Mouse (Mus musculus) layer of hippocampus, adult 18-20 months (tissue): ENCODE results near the gene Ddo. TPM values are rescaled to one million over a fixed set of nuclear protein-coding genes. Genes with fewer than 3 reads are reported as not detected.

Experiments used
- DNase-seq, 2 experiments: peaks; one replicate each; pipeline ENCODE4 v3.0.0; 2022; ENCODE audit warnings: low spot score in 2 of 2
- total RNA-seq, 2 experiments: library from RNA; stranded (reverse); gene quantifications; 2 replicates each; pipeline ENCODE4 v1.2.3; 2021

The Ddo gene
- total RNA-seq, 2 experiments from 2014 or later = 18.8 to 19.4 TPM

DNA sequence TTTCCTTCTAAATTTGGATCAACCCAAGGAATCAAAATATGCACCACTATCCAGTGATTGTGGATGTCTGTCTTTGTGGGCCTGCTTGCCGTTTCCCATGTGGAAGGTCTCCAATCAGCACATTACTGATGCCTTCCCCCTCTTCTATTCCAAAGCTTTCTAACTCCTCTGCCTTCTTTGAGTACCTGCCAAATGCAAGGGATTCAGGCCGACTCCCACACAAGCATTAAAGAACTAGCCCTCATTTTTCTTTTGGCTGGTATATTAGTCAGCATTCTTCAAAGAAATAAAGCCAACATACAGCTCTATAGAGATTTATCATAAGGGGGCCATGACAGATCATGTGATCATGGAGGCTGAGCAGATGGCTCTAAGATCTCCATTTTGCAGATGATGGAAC lies 21.9 kb downstream of the Ddo start:
- DNase-seq = no peak

GRCm38 (mm10) chr10:40665270-40665669 lies 35.5 kb downstream of the Ddo start:
- DNase-seq = no peak

- DNase-seq = no peak
Measured at GRCm38 (mm10) chr10:40666943-40667342, 37.1 kb downstream of the Ddo start.

GRCm38 (mm10) chr10:40668640-40669039 lies 38.8 kb downstream of the Ddo start:
- no peak for DNase-seq

DNA sequence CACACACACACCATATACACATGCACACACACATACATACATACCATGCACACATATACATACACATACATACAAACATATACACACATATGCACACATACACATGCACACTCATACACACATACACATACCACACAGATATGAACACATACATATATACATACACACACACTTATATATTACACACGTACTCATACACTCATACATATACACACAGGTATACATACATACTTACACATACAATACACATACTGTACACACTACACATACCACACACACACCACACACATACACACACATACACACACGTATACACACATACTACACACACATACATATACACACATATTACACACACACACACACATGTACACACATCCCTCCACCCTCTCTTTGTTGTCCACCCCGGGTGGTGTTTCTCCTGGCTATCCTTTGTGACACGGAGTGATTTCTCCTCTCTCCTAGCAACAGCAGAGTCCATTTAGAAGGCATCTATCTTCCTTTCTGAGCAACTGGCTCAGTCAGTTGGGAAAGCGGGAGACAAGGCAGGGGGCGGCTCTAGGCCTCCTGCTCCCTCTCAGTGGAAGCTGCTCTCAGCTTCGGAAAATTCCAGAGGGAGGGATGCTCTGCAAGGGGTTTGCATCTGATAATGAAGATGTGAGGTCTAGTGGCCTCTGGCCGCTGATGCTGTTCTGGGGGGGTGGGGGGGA lies 42.9 kb downstream of the Ddo start:
- DNase-seq = peak in 1 of 2 experiments; percentile 34

DNA sequence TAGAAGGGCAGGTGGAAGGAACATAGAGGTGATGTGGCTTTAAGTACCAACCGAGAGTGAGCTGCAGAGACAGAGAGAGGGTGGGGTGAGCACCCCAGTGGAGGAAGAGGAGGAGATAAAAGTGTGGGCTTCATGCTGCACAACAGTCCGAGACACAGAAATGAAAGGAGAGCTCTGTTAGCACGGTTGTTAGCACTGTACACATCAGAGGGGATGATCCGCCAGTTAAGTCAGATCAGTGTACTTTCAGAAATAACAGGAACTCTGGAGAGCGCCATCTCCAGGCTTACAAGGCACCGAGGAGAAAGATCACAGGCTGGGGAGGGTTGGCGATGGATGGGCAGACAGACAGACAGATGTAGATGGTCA lies 43.5 kb downstream of the Ddo start:
- DNase-seq = no peak

- no peak for DNase-seq
Measured at GRCm38 (mm10) chr10:40674151-40674550, 44.3 kb downstream of the Ddo start.

- no peak for DNase-seq
Measured at GRCm38 (mm10) chr10:40675921-40676320, 46.1 kb downstream of the Ddo start.

DNA sequence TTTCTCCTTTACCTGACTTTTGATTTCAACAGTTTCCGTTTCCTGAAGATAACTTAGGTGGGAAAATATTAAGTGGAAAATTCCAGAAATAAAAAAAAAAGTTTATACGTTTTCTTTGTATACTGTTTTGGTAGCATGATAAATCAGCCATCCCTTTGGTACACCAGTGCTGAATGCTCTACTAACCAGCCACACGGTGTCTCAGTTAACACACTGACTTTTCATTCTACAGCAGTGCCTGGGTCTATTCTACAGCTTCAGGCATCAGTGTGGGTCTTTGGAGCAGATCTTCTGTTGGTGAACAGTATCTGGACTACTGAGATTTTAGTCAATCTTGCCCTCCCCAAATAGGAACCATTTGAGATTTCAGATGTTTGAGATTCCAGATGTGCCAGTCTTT lies 48.7 kb downstream of the Ddo start:
- DNase-seq = no peak

- peak; percentile 83 to 89 for DNase-seq
Measured at GRCm38 (mm10) chr10:40682470-40682869, 52.7 kb downstream of the Ddo start.

DNA sequence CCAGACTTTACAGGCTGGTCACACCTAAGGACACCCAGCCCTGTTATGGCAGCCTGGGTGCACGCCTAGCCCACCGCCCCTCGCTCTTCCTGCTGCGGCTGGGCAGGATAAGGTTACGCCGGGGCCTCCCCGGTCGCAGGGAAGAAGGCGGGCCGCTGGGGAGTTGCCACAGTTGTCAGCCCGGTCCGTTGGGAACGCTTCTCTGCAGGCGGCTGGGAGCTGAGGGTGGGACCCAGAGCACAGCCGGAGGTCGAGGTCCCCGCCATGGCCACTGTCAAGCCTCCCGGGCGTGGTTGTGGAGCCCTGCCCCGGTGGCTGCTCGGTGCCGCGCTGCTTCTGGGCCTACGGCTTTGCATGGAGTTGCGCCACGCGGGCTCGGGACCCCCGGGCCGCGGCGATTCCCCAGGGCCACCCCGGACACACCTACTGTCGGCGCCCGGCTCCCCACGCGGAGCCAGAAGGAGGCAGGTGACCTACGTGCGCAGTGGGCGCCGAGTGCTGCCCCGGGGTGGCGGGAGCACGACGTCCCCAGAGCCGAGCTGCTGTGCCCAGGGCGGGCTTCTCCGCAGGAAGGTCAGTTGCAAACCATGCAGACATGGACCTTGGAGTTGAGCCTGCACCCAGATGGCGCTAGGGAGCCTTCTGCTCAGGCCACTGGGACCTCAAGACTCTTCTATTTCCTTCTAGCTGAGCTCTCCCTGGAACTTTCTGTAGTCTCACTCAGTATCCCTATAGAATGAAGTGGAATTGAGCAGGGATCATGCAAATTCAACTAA lies 53.5 kb downstream of the Ddo start, which contains the start of gene Mettl24:
Mettl24 (plus strand) TSS at position 191 of the 776 bp plus-strand sequence.
- DNase-seq = peak; percentile 37 to 71

- no peak for DNase-seq
Measured at GRCm38 (mm10) chr10:40683868-40684253, 54.0 kb downstream of the Ddo start.

DNA sequence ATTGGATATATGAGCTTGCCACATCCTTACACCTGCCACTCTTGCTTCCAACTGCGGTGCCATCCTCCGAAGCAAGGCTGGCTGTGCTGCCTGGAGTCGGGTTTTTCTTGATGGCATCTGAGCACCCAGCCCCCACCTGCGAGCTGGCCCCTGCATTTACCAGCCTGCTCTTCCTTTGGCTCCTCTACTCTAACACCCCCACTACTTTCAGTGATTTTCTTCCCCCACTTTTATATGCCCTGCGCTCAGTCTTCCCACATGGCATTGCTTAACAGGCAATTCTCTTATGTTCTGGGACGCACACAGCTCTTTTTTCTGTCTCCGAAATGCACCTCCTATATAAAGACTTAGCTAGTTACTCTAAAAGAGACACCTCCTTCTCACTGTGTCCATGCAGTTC lies 54.5 kb downstream of the Ddo start:
- peak; percentile 30 to 71 for DNase-seq

DNA sequence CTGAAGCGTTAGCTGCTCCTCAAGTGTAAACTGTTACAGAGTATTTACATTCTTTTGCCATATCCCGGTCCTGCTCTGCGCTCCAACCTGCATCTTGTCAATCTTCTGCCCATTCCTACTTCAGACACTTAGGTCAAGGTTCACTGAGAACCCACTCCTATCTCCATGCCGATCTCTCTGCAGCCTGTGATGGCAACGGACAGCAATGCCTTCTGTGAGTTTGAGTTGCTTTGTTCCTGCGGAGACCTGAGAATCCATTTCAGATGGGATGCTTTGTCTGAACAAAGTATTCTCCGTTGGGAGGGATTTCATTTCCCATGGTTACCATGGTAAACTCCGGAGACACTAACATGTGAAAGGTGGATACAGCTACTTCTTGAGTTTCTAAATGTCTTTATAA lies 55.8 kb downstream of the Ddo start:
- no peak for DNase-seq

DNA sequence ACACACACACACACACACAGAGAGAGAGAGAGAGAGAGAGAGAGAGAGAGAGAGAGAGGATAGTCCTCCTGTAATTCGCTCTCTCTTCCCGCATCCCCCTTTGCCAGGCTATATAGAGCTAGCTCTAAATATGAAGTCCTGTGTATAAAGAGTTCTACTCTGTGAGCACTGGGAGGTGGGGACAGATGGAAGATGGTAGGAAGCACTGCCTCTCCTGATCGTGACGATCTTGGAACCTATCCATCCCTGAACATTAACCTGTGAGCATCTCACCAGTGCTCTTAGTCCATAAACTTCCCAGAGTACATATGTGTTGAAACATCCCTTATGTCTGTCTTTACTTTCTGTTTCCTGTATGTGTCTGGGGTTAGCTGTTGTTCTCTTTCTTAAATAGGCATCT lies 57.2 kb downstream of the Ddo start:
- DNase-seq = peak in 1 of 2 experiments; percentile 39

GRCm38 (mm10) chr10:40687407-40687806 lies 57.6 kb downstream of the Ddo start:
- peak in 1 of 2 experiments; percentile 43 for DNase-seq

DNA sequence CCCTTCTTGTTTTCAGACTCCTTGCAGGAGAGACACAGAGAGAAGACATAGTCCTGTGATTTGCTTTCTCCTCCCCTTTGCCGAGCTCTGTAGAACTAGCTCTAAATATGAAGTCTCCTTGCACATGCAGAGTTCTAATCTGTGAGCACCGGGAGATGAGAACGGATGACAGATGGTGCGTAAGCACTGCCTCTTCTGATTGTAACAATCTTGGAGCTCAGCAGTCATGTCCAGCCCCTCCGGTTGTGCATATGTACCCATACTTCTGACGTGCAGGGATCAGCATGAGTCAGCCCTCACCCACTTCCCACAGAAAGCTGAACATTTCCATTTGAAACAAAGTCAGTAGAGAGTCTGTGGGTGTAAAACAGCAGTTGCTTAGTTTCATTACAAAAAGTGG lies 58.5 kb downstream of the Ddo start:
- DNase-seq = peak; percentile 83 to 93

- no peak for DNase-seq
Measured at GRCm38 (mm10) chr10:40688873-40689272, 59.1 kb downstream of the Ddo start.

DNA sequence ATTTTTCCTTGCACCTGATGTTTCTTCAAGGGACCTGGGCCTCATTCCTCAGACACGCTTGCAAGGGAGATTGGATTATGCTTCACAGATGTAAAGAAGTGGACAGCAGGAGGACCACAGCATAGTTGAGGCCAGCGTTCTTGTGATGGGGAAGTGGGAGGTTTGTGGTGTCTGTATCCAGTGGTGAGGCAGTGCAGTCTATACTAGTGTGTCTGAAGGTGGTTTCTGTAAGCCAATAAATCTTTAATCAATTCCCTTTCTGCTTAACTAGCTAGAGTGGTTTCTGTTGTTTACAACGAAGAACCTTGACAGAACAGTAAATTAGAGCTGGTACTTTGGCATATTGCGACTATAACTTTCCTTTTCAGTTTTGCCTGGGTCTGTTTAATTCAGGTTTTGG lies 68.8 kb downstream of the Ddo start:
- DNase-seq = no peak

GRCm38 (mm10) chr10:40711127-40711526 lies 81.3 kb downstream of the Ddo start:
- DNase-seq = no peak

DNA sequence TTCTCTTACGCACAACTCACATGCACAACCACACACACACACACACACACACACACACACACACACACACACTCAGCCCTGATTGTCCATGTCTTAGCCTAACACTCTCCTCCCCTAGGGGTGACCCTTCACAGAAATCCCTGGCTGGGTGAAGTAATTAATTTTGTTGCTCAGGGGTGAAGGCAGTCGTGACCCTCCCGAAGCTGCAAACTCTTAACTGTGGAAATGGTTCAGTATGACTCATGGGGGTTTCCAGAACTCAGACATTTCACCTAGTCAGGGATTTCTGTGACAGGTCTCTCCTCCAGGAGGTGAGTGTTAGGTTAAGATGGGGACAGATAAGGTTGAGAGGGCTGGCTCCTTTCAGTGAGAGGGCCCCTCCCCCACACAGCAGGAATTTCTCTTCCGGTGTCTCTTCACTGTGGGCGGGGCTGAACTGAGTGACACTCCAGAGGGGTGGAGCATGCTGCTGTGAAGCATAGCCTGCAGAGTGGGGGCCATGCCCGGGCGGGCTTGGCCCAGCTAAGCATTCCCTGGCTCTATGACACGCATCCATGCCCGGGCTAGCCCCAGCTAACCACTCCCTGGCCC lies 83.3 kb downstream of the Ddo start:
- no peak for DNase-seq

GRCm38 (mm10) chr10:40713829-40714228 lies 84.0 kb downstream of the Ddo start:
- no peak for DNase-seq
